Mouse (Mus musculus): ENCODE data around the gene Dcpp2.
"Not testable (repeated sequence)": the region's sequence is repeated elsewhere in the genome, so short reads cannot be mapped to it uniquely, and the experiment has no call there.

Dcpp2 gene

DNA sequence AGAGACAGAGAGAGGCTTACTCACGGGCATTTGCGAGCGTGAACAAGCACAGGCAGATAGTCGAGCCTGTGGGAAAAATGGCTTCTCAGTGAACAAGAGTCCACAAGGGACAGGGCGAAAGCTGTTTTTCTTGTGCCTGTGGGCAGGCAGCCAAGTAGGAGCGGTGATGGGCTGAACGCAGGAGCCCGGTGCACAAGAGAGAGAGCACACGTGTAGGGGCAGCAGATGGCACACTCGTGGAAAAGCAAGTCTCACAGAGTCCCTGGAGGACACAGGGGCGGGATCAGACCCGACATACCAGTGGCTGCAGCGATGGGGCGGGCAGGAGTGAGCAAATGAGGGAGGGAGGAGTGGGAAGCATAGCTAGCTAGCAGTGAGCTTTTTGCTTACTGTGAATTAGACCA is 44.4 kb downstream of the Dcpp2 start:
- peak; percentile 38 for DNase-seq (ENCODE audit: low read depth, low spot score)

DNA sequence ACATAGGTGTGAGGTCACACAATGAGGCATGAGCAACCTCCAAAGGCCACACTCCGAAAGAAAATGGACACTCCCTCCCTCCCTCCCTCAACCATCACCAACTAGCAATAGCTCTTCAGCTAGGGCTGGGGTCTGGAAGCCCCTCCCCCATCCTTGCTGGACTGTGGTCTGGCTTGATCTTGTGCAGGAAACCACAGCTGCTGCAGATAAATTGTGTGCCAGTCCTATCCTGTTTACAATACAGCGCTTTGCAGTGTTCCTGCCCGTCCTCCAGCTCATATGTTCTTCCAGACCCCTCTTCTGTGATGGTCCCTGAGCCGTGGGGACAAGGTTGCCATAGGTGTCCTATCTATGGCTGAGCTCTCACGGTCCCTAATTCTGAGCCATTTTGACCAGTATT is 50.5 kb downstream of the Dcpp2 start:
- DNase-seq (ENCODE audit: low read depth, low spot score) = no peak

DNA sequence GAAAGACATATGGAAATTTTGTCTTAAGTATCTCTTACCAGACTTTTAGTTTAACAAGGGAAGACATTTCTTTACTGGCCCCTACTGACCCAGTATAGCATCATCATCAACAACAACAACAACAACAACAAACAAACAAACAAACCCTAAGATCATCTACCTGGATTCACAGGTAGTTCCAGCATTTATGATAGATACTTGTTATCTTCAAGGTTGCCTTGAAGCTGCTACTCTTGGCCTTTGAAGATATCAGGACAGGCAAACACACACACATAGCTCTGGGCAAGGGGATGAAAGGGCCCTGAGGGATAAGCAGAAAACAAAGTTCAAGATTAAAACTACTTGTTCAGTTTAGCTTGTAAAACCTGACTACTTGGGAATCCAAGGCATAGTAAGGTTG is 60.7 kb downstream of the Dcpp2 start, which contains the start of gene Sbp:
TSS of gene Sbp (plus strand) at position 301 of the 400 bp plus-strand sequence.
- DNase-seq (ENCODE audit: low read depth, low spot score) = no peak

DNA sequence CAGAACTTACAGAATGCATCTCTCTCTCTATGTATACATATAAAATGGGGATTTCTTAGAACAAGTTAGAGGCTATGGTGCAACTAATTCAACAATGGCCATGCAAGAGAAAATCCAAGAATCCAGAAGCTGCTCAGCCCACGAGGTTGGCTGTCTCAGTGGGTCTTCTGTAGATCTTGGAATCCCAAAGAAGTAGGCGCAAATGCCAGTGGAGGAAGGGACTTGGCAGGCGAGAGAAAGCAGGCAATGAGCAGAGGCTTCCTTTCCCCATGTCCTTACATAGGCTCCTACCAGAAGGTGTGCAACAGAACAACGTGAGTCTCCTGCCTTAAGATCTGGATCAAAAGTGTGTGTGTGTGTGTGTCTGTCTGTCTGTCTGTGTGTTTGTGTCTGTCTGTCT is 66.8 kb downstream of the Dcpp2 start:
- DNase-seq (ENCODE audit: low read depth, low spot score) = not testable (repeated sequence)

DNA sequence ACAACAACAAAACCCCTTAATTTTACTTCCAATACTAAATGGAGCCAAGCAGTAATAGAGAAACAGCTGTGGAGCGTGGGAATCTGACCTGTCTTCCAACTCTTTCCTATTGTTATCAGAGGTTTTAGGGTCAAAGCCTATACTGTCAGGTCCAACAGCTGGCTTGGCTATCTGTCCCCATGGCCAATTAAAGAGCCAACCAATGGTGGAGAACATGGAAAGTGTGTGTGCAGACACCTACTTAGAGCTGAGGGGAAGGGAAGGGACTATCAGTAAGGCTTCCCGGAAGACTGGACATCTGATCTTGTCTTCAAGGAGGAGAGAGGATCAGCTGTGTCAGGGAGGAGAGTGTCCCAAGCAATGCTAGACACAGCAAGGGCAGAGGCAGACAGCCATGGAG is 68.4 kb downstream of the Dcpp2 start:
- no peak for DNase-seq (ENCODE audit: low read depth, low spot score)
